Mouse (Mus musculus) megakaryocyte-erythroid progenitor cell, adult 5-6 weeks (primary cell): ENCODE measurements around the gene Bhlhb9. TPM values are rescaled to one million over a fixed set of nuclear protein-coding genes. Genes with fewer than 3 reads are reported as not detected.
"Not testable (repeated sequence)": the region's sequence is repeated elsewhere in the genome, so short reads cannot be mapped to it uniquely, and the experiment has no call there.

ENCODE experiments used
- ATAC-seq: replicated peaks from 2 replicates; pipeline ENCODE4 v1.8.0; 2016; ENCODE audit warnings: mild to moderate bottlenecking, inconsistent platforms; ENCODE audit not compliant: severe bottlenecking, poor library complexity, low FRiP score, low TSS enrichment
- total RNA-seq, 2 experiments: library from RNA; stranded (forward) in 1 of 2; stranded (reverse) in 1 of 2; fragments of 200-1000, 215-1000 nt in 1 of 2; fragments of >200 nt in 1 of 2; fragmentation: Nextera tagmentation in 1 of 2; gene quantifications; 2 replicates each; pipeline ENCODE4 v1.2.3; 2014 to 2017

Gene Bhlhb9
- total RNA-seq (2014; fragmentation: Nextera tagmentation) (15.2 and 26.2 TPM in 2 replicates), total RNA-seq (2017) (26.1 and 32.1 TPM in 2 replicates)

- ATAC-seq: peak; percentile 80
Observed at GRCm38 (mm10) chrX:135797212-135797644, at the start of gene Bhlhb9. Gene Bhlhb9, plus strand, starts transcription at chrX:135797594.

- peak; percentile 84 for ATAC-seq
Observed at GRCm38 (mm10) chrX:135752832-135753231, 44.6 kb upstream of the Bhlhb9 start.

DNA sequence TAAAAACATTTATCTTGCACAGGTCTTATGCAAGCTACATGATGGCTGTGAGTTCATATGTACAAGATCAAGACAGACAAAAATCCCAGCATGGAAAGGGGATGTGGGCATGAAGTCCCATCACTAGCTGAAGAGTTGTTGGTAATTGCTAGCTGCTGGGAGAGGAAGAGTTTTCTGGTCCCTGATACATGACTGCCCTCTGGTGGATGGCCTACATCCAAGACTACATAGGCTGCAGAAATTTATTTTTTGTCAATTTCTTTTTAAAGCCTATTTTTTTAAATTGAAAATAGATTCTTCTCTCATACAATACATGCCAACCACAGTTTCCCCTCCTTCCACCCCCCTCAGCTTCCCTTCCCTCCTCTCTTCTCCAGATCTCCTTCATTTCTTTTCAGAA lies 35.7 kb upstream of the Bhlhb9 start:
- ATAC-seq: no peak

DNA sequence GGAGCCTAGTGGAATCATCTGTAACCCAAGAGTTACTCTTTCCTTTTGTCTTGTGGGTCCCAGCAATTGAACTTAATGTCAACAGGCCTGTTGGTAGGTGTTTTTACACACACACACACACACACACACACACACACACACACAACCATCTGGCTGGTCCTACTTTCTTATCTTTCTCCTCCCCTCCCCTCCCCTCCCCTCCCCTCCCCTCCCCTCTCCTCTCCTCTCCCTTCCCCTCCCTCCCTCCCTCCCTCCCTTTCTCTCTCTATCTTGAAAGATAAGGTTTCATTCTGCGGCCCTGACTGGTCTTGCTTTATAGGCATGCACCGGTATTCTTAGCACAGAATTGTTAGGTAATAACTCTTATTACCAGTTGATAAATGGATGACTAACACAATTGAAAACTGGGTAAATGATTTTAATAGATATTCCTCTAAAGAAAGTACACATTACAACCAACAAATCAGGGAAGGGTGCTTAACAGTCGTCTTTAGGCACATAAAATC lies 29.3 kb upstream of the Bhlhb9 start:
- ATAC-seq: no peak

DNA sequence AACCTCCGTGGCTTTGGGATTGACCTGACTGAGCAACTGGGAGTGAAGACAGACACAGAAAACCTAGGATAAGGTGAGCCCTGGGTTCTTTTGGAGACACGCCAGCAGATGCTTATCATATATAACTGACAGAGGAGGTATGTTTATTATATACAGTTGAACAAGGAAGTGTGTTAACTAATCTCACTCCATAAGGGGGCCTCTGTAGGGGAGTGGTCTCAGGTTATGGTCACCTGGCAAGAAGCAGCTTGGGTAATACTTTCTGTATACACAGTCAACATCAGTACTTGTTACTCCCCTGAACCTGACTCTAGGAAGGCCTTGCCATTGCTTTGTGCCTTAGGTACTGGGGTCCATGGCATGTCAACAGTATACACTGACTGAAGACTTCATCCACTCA lies 28.8 kb upstream of the Bhlhb9 start:
- ATAC-seq: no peak

DNA sequence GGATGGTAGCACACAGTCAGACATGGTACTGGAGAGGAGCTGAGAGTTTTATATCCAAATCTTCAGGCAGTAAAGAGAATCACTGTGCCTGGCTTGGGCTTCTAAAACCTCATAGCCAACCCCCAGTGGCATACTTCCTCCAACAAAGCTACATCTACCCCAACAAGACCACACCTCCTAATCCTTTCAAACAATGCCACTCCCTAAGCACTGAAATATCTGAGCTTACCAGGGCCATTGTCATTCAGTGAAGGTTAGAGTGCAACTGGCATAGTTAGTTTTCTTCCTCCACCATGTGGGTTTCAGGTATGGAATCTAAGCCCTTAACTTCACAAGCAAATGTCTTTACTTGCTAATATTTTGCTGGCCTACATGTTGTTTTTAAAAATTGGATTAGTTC lies 5.9 kb upstream of the Bhlhb9 start:
- ATAC-seq: no peak

DNA sequence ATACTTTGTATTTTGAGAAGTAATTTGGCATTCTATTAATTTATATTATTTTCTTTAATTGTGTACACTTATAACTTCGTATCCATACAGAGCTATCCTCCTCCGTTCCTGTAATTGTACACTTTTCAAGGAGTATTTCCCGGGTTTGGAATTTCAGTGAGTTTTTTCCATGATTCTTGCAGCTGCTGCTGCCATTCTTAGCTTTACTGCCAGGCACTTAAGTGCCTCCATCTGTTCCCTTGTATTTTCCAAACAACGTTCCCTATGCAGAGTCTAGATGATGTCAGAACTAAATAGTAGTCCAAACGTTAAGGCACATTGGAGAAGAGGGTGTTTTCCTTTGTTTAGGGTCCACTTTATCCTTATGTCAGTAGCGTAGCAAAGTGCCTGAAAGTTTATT lies 5.1 kb upstream of the Bhlhb9 start:
- ATAC-seq: no peak

DNA sequence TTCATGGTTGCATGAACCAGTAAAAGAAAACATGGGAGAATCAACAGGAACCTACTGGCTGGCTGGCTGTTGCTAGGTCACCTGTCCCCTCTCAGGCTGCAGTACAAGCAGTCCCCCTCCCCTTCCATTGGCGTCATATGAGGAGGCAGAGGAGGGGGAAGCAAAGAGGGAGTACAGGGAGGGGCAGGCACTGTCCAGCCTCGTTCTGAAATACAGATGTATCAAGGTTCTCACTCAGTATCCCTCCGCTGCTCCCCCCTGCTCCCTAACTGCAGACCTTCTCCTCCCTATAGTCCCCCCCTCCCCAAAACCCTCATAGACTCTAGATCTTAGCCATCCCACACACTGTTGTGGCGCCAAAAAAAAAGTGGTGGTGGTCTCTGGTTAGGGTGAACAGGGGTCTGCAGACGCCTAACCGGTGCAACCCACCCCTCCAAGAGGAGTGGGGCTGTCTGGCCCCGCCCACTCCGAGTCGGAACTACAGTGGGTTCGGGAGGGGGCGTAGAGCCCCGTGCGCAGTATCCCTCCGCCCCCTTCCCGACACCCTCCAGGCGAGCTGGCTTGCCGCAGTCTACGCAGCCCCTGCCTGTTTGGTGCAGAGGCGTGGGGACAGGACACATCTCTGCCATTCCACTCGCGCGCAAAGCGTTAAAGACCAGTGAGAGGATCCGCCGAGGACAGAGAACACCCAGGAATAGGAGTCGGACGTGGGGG lies 1.6 kb upstream of the Bhlhb9 start:
- peak; percentile 78 for ATAC-seq

GRCm38 (mm10) chrX:135796305-135797211 lies 836 bp upstream of the Bhlhb9 start:
- ATAC-seq: peak; percentile 57

- no peak for ATAC-seq
Observed at GRCm38 (mm10) chrX:135804149-135804548, 6.8 kb downstream of the Bhlhb9 start.

- 0 out of 2 replicates have a peak, but pooled peaks have one; percentile 59 for ATAC-seq
Observed at GRCm38 (mm10) chrX:135805780-135806179, 8.4 kb downstream of the Bhlhb9 start.

DNA sequence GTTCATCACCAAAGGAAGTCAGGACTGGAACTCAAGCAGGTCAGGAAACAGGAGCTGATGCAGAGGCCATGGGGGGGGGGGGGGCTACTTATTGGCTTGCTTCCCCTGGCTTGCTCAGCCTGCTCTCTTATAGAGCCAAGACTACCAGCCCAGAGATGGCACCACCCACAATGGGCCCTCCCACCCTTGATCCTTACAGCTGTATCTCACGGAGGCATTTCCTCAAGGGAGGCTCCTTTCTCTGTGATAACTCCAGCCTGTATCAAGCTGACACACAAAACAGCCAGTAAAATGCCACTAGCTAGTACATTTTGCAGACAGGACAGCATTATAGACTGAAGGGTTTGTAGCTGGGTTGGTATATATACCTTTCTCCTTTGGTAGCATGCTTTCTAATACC lies 38.5 kb downstream of the Bhlhb9 start:
- ATAC-seq: not testable (repeated sequence)

DNA sequence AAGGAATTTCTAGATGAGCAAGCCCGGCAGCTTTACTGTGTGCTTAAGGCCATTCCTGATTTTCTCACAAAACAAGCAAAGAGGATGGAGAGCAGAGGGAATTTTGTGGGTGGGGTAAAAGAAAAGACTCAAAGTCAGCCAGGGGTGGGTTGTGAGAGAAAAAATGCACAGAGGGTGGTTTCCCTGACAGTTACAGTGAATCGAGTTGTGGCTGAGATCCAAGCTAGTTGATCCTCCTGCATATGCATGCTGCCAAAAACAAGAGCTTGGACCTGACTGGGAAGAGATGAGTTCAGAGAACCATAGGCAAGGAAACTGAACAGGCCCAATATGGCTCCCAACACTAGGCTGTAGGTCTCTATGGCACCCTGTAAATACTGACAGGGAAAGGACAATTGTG lies 40.5 kb downstream of the Bhlhb9 start:
- ATAC-seq: no peak

GRCm38 (mm10) chrX:135838521-135839360 lies 41.3 kb downstream of the Bhlhb9 start, which contains the start of gene Gprasp2:
Gene Gprasp2, plus strand, starts transcription at chrX:135839034.
- peak; percentile 55; the same call in 1 of the 2 replicates for ATAC-seq

- ATAC-seq: peak; percentile 80
Observed at GRCm38 (mm10) chrX:135839397-135840391, 42.3 kb downstream of the Bhlhb9 start.

DNA sequence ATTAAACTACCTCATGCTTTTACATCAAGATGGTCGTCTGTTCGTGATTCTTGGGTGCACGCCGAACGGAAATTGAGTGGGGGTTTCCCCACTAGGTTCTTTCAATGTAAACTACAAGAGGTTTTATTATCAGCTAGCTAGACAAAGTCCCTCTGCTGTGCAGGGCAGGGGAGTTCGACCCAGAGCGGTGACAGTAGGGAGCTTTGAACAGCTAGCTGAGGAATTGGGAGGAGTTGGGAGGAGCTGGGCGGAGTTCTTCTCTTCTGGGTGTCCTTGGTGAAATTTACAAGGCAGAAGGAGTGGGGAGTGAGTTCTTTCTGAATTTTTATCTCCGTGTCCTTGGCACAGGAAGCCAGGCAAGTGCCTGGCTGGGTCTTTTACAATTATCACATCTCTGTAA lies 69.4 kb downstream of the Bhlhb9 start:
- ATAC-seq: not testable (repeated sequence)

- no peak for ATAC-seq
Observed at GRCm38 (mm10) chrX:135876679-135877078, 79.3 kb downstream of the Bhlhb9 start.

- 0 out of 2 replicates have a peak, but pooled peaks have one; percentile 41 for ATAC-seq
Observed at GRCm38 (mm10) chrX:135879626-135880025, 82.2 kb downstream of the Bhlhb9 start.
